Mouse (Mus musculus) cerebellum, adult 2 months (tissue): ENCODE results near the gene Scrn2. TPM values are rescaled to one million over a fixed set of nuclear protein-coding genes. Genes with fewer than 3 reads are reported as not detected.

Experiments used
- DNase-seq, 2 experiments: peaks; one replicate each; pipeline ENCODE4 v3.0.0; 2021
- H3K27ac ChIP-seq: fragments of 200-500 bp; 2 replicates; pipeline ENCODE4 v1.5.1; 2012; ENCODE audit warnings: low read length, control low read depth, inconsistent platforms; ENCODE audit not compliant: insufficient read depth
- H3K27me3 ChIP-seq: fragments of 200-500 bp; 2 replicates; pipeline ENCODE4 v1.6.1; 2012; ENCODE audit warnings: inconsistent platforms, mild to moderate bottlenecking, low read length, moderate library complexity; ENCODE audit not compliant: control insufficient read depth, insufficient read depth
- H3K4me1 ChIP-seq: fragments of 200-500 bp; 2 replicates; pipeline ENCODE4 v1.6.1; 2011; ENCODE audit warnings: low read length; ENCODE audit not compliant: control insufficient read depth, insufficient read depth
- H3K4me3 ChIP-seq: fragments of 200-500 bp; replicated peaks from 2 replicates; pipeline ENCODE3; 2011; ENCODE audit warnings: mild to moderate bottlenecking, low read depth, low read length, control low read depth; ENCODE audit not compliant: insufficient read depth
- CTCF ChIP-seq: fragments of 200-500 bp; IDR thresholded peaks from 2 replicates; pipeline ENCODE4 v1.5.1; 2011; ENCODE audit warnings: low read depth, mild to moderate bottlenecking, control low read depth, low read length, moderate library complexity, borderline replicate concordance; ENCODE audit not compliant: insufficient read depth
- POLR2A ChIP-seq: fragments of 200-500 bp; IDR thresholded peaks from 2 replicates; pipeline ENCODE4 v1.6.1; 2011; ENCODE audit warnings: low read length, control low read depth, borderline replicate concordance; ENCODE audit not compliant: insufficient read depth
- WGBS: fragments of 180-500 bp; shearing (Covaris S2); methylation state at CpG from one replicate; pipeline ENCODE4 v1.1.7; 2018; 5-methylcytosine and 5-hydroxymethylcytosine counted together
- polyA plus RNA-seq: library from polyadenylated mRNA; depleted of rRNA; stranded (reverse); fragments of >200 nt; gene quantifications from 2 replicates; pipeline ENCODE4 v1.2.3, GENCODE M21; 2012

Scrn2 gene
- polyA plus RNA-seq, 1 experiment, result 12.2 TPM

DNA sequence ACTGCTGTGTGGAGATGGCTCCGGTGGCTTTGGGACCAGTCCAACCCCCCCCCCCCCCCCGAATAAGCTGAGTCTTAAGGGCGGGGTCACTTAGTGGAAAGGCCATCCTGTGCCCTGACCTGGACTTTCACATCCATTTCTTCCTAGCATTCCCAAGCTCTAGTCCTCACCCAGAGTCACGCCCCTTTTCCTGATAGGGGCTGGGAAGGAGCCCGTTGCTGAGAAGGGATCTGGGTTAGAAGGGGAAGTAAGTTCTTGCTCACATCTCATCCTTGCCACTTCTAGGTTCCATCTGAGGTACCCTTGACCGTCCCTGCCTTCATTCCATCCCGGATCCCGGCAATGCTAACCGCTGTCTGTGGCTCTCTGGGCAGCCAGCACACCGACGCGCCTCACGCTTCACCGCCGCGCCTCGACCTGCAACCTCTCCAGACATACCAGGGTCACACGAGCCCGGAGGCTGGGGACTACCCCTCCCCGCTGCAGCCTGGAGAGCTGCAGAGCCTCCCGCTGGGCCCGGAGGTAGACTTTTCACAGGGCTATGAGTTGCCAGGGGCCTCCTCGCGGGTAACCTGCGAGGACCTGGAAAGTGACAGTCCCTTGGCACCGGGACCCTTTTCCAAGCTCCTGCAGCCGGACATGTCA, 8.5 kb upstream of the Scrn2 start:
- H3K27me3 ChIP-seq, result peaks cover 8% of the 10 kb centered on the region; the same call in 1 of the 2 replicates
- TF ChIP-seq POLR2A (no peak), CTCF (no peak)
- H3K27ac ChIP-seq, result no peak overlapping the region
- WGBS, result 1% methylated on average over 27 of the region's 27 CpGs
- H3K4me1 ChIP-seq, result no peaks in the 10 kb centered on the region
- no peak overlapping the region for H3K4me3 ChIP-seq
- DNase-seq, result no peak

- DNase-seq, result peak; percentile 70 to 77
- Histone ChIP-seq H3K4me1 (no peaks in the 10 kb centered on the region), H3K27ac (no peak overlapping the region), H3K27me3 (peaks cover 6% of the 10 kb centered on the region; the same call in 1 of the 2 replicates), H3K4me3 (peak overlapping the region; percentile 62)
- TF ChIP-seq POLR2A (no peak), CTCF (peak; percentile 66)
- under 1% methylated on average over 50 of the region's 50 CpGs for WGBS
These were observed 7.8 kb upstream of the Scrn2 start for GRCm38 (mm10) chr11:97021873-97022484.

DNA sequence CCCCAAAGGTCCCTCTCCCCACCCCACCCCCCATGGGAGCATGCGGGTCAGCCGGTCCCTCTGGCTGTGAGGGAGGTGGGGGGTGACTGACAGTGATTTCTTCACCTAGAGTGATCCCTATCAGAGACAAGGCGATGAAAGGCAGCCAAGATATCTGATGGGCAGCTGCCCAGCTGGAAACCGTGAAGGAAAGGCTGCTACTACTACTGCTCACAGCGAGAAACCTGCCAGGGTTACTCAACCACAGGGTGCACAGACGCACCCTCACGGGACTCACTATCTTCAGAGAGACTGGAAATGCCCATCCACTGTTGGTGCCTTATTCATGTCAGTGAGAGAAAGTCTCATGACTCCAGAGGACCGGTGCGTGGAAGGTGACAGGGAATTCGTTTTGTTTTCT, 4.8 kb upstream of the Scrn2 start:
- DNase-seq, result no peak
- Histone ChIP-seq H3K27ac (no peak overlapping the region), H3K4me1 (no peaks in the 10 kb centered on the region), H3K27me3 (no peaks in the 10 kb centered on the region; the same call in 1 of the 2 replicates), H3K4me3 (no peak overlapping the region)
- WGBS, result 74% methylated on average over 10 of the region's 10 CpGs
- no peak for TF ChIP-seq CTCF
- TF ChIP-seq POLR2A, result no peak

- peaks cover 3% of the 10 kb centered on the region; the same call in 1 of the 2 replicates for H3K4me1 ChIP-seq
- WGBS, result 7% methylated on average over 17 of the region's 17 CpGs
- no peaks in the 10 kb centered on the region; the same call in 1 of the 2 replicates for H3K27me3 ChIP-seq
- TF ChIP-seq CTCF (peak; percentile 92), POLR2A (peak; percentile 23; the same call in 1 of the 2 replicates)
- H3K4me3 ChIP-seq, result peak overlapping the region; percentile 48
- H3K27ac ChIP-seq, result no peak overlapping the region
- DNase-seq, result peak; percentile 82 to 88
These were observed 3.9 kb upstream of the Scrn2 start for GRCm38 (mm10) chr11:97025721-97026344.

DNA sequence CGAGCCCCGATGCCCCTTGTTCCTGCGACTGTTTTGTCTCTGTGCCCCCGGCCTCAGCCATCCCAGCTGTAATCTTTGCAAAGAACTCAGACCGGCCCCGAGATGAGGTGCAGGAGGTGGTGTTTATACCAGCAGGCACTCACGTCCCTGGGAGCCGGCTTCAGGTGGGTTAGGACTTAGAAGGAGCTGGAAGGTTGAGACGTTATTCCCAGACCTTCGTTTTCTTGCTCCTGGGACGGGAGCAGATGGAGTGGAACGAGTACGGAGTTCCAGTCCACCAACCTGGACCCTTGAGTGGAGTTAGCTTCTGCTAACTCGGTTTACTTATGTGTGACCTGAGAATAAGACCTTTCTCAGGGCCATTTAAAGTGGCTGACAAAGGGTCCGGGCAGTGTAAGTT, 688 bp downstream of the Scrn2 start:
- Histone ChIP-seq H3K27me3 (no peaks in the 10 kb centered on the region), H3K4me1 (peaks cover 3% of the 10 kb centered on the region; the same call in 1 of the 2 replicates), H3K27ac (no peak overlapping the region), H3K4me3 (peak overlapping the region; percentile 86)
- no peak for DNase-seq
- WGBS, result 18% methylated on average over 15 of the region's 15 CpGs
- TF ChIP-seq POLR2A (no peak), CTCF (no peak)

- no peak overlapping the region for H3K4me3 ChIP-seq
- H3K27ac ChIP-seq, result no peak overlapping the region
- TF ChIP-seq CTCF (no peak), POLR2A (no peak)
- no peaks in the 10 kb centered on the region for H3K27me3 ChIP-seq
- DNase-seq, result no peak
- peaks cover 9% of the 10 kb centered on the region for H3K4me1 ChIP-seq
- WGBS, result 70% methylated on average over 12 of the region's 12 CpGs
These were observed 2.2 kb downstream of the Scrn2 start for GRCm38 (mm10) chr11:97031977-97032376.

DNA sequence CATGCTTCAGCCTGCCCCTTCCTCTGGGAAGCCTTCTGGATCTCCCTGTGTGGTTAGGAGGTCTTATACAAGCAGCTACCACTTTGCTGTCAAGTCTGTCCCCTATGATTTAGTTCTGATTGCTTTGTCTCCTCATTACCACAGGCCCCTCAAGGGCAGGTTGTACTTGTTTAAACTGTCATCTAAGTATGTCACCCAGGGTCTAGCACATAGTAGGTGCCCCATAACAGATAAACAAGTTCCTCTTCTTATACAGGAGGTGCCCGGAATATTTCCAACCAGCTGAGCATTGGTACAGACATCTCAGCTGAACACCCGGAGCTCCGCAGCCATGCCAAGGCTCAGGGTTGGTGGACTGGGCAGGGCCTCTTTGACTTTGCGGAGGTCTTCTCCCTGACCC, 2.8 kb downstream of the Scrn2 start:
- Histone ChIP-seq H3K4me1 (peaks cover 9% of the 10 kb centered on the region), H3K27ac (no peak overlapping the region), H3K4me3 (no peak overlapping the region), H3K27me3 (no peaks in the 10 kb centered on the region)
- TF ChIP-seq CTCF, result no peak
- TF ChIP-seq POLR2A, result no peak
- no peak for DNase-seq
- 93% methylated on average over 4 of the region's 4 CpGs for WGBS

GRCm38 (mm10) chr11:97033781-97034180, 4.0 kb downstream of the Scrn2 start:
- Histone ChIP-seq H3K27ac (no peak overlapping the region), H3K27me3 (no peaks in the 10 kb centered on the region), H3K4me1 (peaks cover 9% of the 10 kb centered on the region), H3K4me3 (no peak overlapping the region)
- DNase-seq, result no peak
- no peak for TF ChIP-seq CTCF
- TF ChIP-seq POLR2A, result no peak
- WGBS, result 89% methylated on average over 4 of the region's 4 CpGs
